Mouse (Mus musculus) lung, postnatal 0 days (tissue): ENCODE measurements around the gene BC005537.

ENCODE experiments used
- CTCF ChIP-seq: IDR thresholded peaks from 2 replicates; pipeline ENCODE4 v1.5.1; 2016; ENCODE audit warnings: antibody characterized with exemption, mild to moderate bottlenecking
- EP300 ChIP-seq: IDR thresholded peaks from 2 replicates; pipeline ENCODE4 v1.6.1; 2016; ENCODE audit warnings: antibody characterized with exemption, mild to moderate bottlenecking, control low read depth

- TF ChIP-seq CTCF: no peak
- no peak for TF ChIP-seq EP300
These were observed 2.8 kb upstream of the BC005537 start for GRCm38 (mm10) chr13:24798686-24799085.
